18 mouse cellular contexts compared by ENCODE assay signal in the genomic region with DNA sequence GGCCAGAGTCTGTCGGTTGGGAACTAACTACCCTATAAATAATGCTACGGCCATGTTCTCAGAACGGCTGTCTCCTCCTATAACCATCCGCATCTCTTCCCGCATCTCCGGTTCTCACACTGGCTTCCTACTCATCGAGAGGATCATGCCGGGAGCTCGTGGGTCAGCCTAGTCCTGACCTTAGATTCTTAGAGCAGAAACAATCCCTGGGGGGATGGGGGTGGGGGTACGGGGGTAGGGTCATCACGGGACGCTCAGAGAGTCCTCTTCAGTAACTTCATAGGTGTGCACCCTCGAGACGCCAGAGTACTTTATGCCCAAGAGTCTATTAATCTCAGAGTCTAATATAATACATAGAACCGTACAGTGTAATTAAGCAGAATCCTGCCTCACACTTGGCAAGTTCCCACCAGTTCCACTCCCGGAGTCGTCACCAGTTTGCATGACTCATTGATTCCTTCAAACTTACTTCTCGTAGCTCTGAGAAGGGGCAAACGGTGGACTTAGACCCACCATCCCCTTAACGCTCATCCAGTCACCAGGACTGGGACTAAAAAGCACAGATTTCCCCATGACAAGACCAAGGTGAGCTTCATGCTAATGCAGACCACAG.
DNase-seq lines count a peak whose midpoint lies in the region; ATAC-seq and TF ChIP-seq lines count a peak whose summit lies in the region.
"Had no signal": no experiment of that assay in that cellular context is flagged by ENCODE, and none has a peak within 500 bp of the region (broad histone marks: within the 10 kb centered on the region; RNA-seq: fewer than 3 reads in every experiment).

No protein-coding gene starts in this region.

- no peaks in the 10 kb centered on the region for H3K27me3 ChIP-seq in heart, adult 2 months (ENCODE audit: control insufficient read depth, insufficient read depth, low read length)
- no peaks in the 10 kb centered on the region for H3K27me3 ChIP-seq in lung, postnatal 0 days (replicated peaks; ENCODE audit: insufficient read depth, low read length)
- H3K27me3 ChIP-seq in heart, embryonic 14.5 days (ENCODE audit: control insufficient read depth, insufficient read depth, low read length), result no peaks in the 10 kb centered on the region
- no peaks in the 10 kb centered on the region for H3K27me3 ChIP-seq in intestine, embryonic 16.5 days (replicated peaks; ENCODE audit: control insufficient read depth, insufficient read depth, low read length)
- H3K27me3 ChIP-seq: forebrain, embryonic 15.5 days; Patski had no signal

- H3K4me3 ChIP-seq in heart, adult 2 months, result no peak overlapping the region
- H3K4me3 ChIP-seq in lung, postnatal 0 days (ENCODE audit: low read depth, low read length), result no peak overlapping the region
- H3K4me3 ChIP-seq in heart, embryonic 14.5 days (ENCODE audit: control insufficient read depth in 1 of 2, insufficient read depth in 1 of 2, low read depth in 1 of 2, low read length in 2 of 2), result no peak overlapping the region
- H3K4me3 ChIP-seq in intestine, embryonic 16.5 days (ENCODE audit: low read length), result no peak overlapping the region
- H3K4me3 ChIP-seq: forebrain, embryonic 15.5 days; midbrain, embryonic 10.5 days had no signal

- peak overlapping the region; percentile 19 for H3K27ac ChIP-seq in heart, adult 2 months
- no peak overlapping the region for H3K27ac ChIP-seq in lung, postnatal 0 days (ENCODE audit: low read length)
- peak overlapping the region; percentile 53 to 60; a peak in 3 of 4 replicates for H3K27ac ChIP-seq in heart, embryonic 14.5 days (replicated peaks in 1 of 2; ENCODE audit: control insufficient read depth in 1 of 2, insufficient read depth in 1 of 2, low read depth in 2 of 2, low read length in 2 of 2)
- H3K27ac ChIP-seq in intestine, embryonic 16.5 days (ENCODE audit: low read length), result no peak overlapping the region
- H3K27ac ChIP-seq: forebrain, embryonic 15.5 days; hindbrain, postnatal 0 days; macrophage; midbrain, embryonic 10.5 days had no signal

- H3K36me3 ChIP-seq in heart, adult 2 months (ENCODE audit: control insufficient read depth, insufficient read depth, low read length), result peaks cover 23% of the 10 kb centered on the region
- 0 out of 2 replicates have a peak, but pooled peaks cover 3% of the 10 kb centered on the region for H3K36me3 ChIP-seq in lung, postnatal 0 days (ENCODE audit: insufficient read depth, low read length)
- peaks cover 11% of the 10 kb centered on the region for H3K36me3 ChIP-seq in heart, embryonic 14.5 days (ENCODE audit: control insufficient read depth, insufficient read depth, low read length)
- H3K36me3 ChIP-seq in intestine, embryonic 16.5 days (ENCODE audit: control insufficient read depth, insufficient read depth, low read length), result no peaks in the 10 kb centered on the region
- H3K36me3 ChIP-seq: forebrain, embryonic 15.5 days; midbrain, embryonic 10.5 days had no signal

- WGBS in heart, adult 2 months, result 25% methylated on average over 20 of the region's 20 CpGs
- 44% methylated on average over 20 of the region's 20 CpGs for WGBS in lung, postnatal 0 days
- 36% methylated on average over 20 of the region's 20 CpGs for WGBS in heart, embryonic 14.5 days
- 71% methylated on average over 20 of the region's 20 CpGs for WGBS in intestine, embryonic 16.5 days

- peak; percentile 27; the same call in 1 of the 2 replicates for ATAC-seq in lung, postnatal 0 days
- ATAC-seq in heart, embryonic 14.5 days (ENCODE audit: insufficient number of reproducible peaks, insufficient read depth, low FRiP score, low read depth), result no peak
- no peak for ATAC-seq in intestine, embryonic 16.5 days
- ATAC-seq: forebrain, embryonic 15.5 days; hindbrain, postnatal 0 days; Patski had no signal

- TF ChIP-seq EP300 in heart, adult 2 months (IDR thresholded peaks at IDR 0.05; ENCODE audit: insufficient read depth, low read depth, low read length), result no peak
- TF ChIP-seq EP300 in lung, postnatal 0 days (IDR thresholded peaks at IDR 0.05), result no peak

- no peak for TF ChIP-seq CTCF in heart, adult 2 months (IDR thresholded peaks at IDR 0.05)
- no peak for TF ChIP-seq CTCF in lung, postnatal 0 days (IDR thresholded peaks at IDR 0.05)

- no peaks in the 10 kb centered on the region for H3K79me2 ChIP-seq in heart, adult 2 months (replicated peaks; ENCODE audit: control insufficient read depth, insufficient read depth, low read length)

- DNase-seq in heart, adult 2 months, result peak in 1 of 2 experiments; percentile 42
- no peak for DNase-seq in heart, adult 8-10 months (ENCODE audit: low spot score)
- DNase-seq in lung, postnatal 0 days (ENCODE audit: low spot score), result peak; percentile 57
- no peak for DNase-seq in lung, adult 18-20 months
- no peak for DNase-seq in right cerebral cortex, postnatal 4 days
- DNase-seq: adrenal gland, adult 8-10 months; cerebellum, adult 11 months; embryo, embryonic 11 days; kidney, adult 11 months; liver; right cerebral cortex, postnatal 25 days had no signal

- H3K4me1 ChIP-seq in heart, adult 2 months (ENCODE audit: control insufficient read depth, insufficient read depth, low read length), result peaks cover 32% of the 10 kb centered on the region
- H3K4me1 ChIP-seq in lung, postnatal 0 days (ENCODE audit: insufficient read depth, low read depth, low read length), result no peaks in the 10 kb centered on the region
- peaks cover 35 to 64% of the 10 kb centered on the region in 2 experiments for H3K4me1 ChIP-seq in heart, embryonic 14.5 days (ENCODE audit: control insufficient read depth in 2 of 2, insufficient read depth in 2 of 2, low read length in 2 of 2)
- H3K4me1 ChIP-seq in intestine, embryonic 16.5 days (ENCODE audit: control insufficient read depth, insufficient read depth, low read length), result no peaks in the 10 kb centered on the region
- H3K4me1 ChIP-seq: midbrain, embryonic 10.5 days had no signal

- intact Hi-C loops in heart, adult 2 months (cut with DNase I), result no loop called here

- H3K9me3 ChIP-seq in lung, postnatal 0 days (ENCODE audit: low read length), result no peaks in the 10 kb centered on the region
- no peaks in the 10 kb centered on the region for H3K9me3 ChIP-seq in heart, embryonic 14.5 days (ENCODE audit: control insufficient read depth, low read length)
- no peaks in the 10 kb centered on the region for H3K9me3 ChIP-seq in intestine, embryonic 16.5 days (ENCODE audit: control insufficient read depth, low read length)
- H3K9me3 ChIP-seq: forebrain, embryonic 15.5 days; midbrain, embryonic 10.5 days had no signal

- peak overlapping the region; percentile 25; the same call in 1 of the 2 replicates for H3K9ac ChIP-seq in heart, adult 2 months (ENCODE audit: low read depth, low read length)
- H3K9ac ChIP-seq in lung, postnatal 0 days (replicated peaks; ENCODE audit: low read depth), result no peak overlapping the region
- H3K9ac ChIP-seq in heart, embryonic 14.5 days (ENCODE audit: low read length), result no peak overlapping the region
- H3K9ac ChIP-seq in intestine, embryonic 16.5 days (ENCODE audit: low read depth, low read length), result no peak overlapping the region
- H3K9ac ChIP-seq: forebrain, embryonic 15.5 days had no signal

- no peak for TF ChIP-seq POLR2A in heart, adult 2 months (IDR thresholded peaks at IDR 0.05; ENCODE audit: insufficient read depth, low read depth, low read length)

- H3K4me2 ChIP-seq in lung, postnatal 0 days (replicated peaks; ENCODE audit: low read depth, low read length), result 0 out of 2 replicates have a peak overlapping the region, but pooled peaks have one; percentile 17
- peak overlapping the region; percentile 40 for H3K4me2 ChIP-seq in heart, embryonic 14.5 days (ENCODE audit: low read length)
- no peak overlapping the region for H3K4me2 ChIP-seq in intestine, embryonic 16.5 days (ENCODE audit: low read depth, low read length)
- H3K4me2 ChIP-seq: forebrain, embryonic 15.5 days had no signal

Comparison
In these comparisons a context has a peak if more than half of its experiments do, and no peak if none do; other contexts are left out.
1. H3K27ac ChIP-seq: peak in heart, adult 2 months (single experiment) and heart, embryonic 14.5 days (2 of 2); none in lung, postnatal 0 days (single experiment) and intestine, embryonic 16.5 days (single experiment).